Mouse (Mus musculus) urinary bladder, adult 2 months (tissue): Measurements from ENCODE around the gene Trp63. TPM values are rescaled to one million over a fixed set of nuclear protein-coding genes. Genes with fewer than 3 reads are reported as not detected.
"Not testable (repeated sequence)": the region's sequence is repeated elsewhere in the genome, so short reads cannot be mapped to it uniquely, and the experiment has no call there.

ENCODE experiments used
- DNase-seq: peaks from one replicate; pipeline ENCODE4 v3.0.0; 2022; ENCODE audit warnings: low spot score
- polyA plus RNA-seq: library from polyadenylated mRNA; depleted of rRNA; stranded (reverse); fragments of >200 nt; gene quantifications from 2 replicates; pipeline ENCODE4 v1.2.3, GENCODE M21; 2012; rRNA removed

Trp63 gene
- polyA plus RNA-seq = 54.3 and 56.6 TPM in 2 replicates

GRCm38 (mm10) chr16:25683531-25684248 is at the start of gene Trp63:
TSS of gene Trp63 (plus strand) at chr16:25683763.
- no peak for DNase-seq

GRCm38 (mm10) chr16:25644716-25645115 is 38.8 kb upstream of the Trp63 start:
- not testable (repeated sequence) for DNase-seq

- no peak for DNase-seq
These were observed 22.9 kb upstream of the Trp63 start for GRCm38 (mm10) chr16:25660510-25661235.

GRCm38 (mm10) chr16:25663116-25663515 is 20.4 kb upstream of the Trp63 start:
- DNase-seq = no peak

GRCm38 (mm10) chr16:25673861-25674440 is 9.6 kb upstream of the Trp63 start:
- DNase-seq = no peak

GRCm38 (mm10) chr16:25680369-25680768 is 3.2 kb upstream of the Trp63 start:
- no peak for DNase-seq

- DNase-seq = no peak
These were observed 1.0 kb upstream of the Trp63 start for GRCm38 (mm10) chr16:25682533-25682932.

GRCm38 (mm10) chr16:25684572-25684971 is 1.0 kb downstream of the Trp63 start:
- DNase-seq = no peak

GRCm38 (mm10) chr16:25690612-25691011 is 7.0 kb downstream of the Trp63 start:
- no peak for DNase-seq

GRCm38 (mm10) chr16:25701252-25701651 is 17.7 kb downstream of the Trp63 start:
- no peak for DNase-seq

GRCm38 (mm10) chr16:25706260-25706659 is 22.7 kb downstream of the Trp63 start:
- no peak for DNase-seq

- no peak for DNase-seq
These were observed 32.2 kb downstream of the Trp63 start for GRCm38 (mm10) chr16:25715790-25716189.

GRCm38 (mm10) chr16:25723131-25723530 is 39.6 kb downstream of the Trp63 start:
- no peak for DNase-seq

- DNase-seq = no peak
These were observed 43.4 kb downstream of the Trp63 start for GRCm38 (mm10) chr16:25727001-25727400.

GRCm38 (mm10) chr16:25727957-25728506 is 44.5 kb downstream of the Trp63 start:
- no peak for DNase-seq

- no peak for DNase-seq
These were observed 53.3 kb downstream of the Trp63 start for GRCm38 (mm10) chr16:25736912-25737311.

GRCm38 (mm10) chr16:25737623-25738050 is 54.1 kb downstream of the Trp63 start:
- no peak for DNase-seq

GRCm38 (mm10) chr16:25746807-25747206 is 63.2 kb downstream of the Trp63 start:
- DNase-seq = no peak

GRCm38 (mm10) chr16:25751866-25752265 is 68.3 kb downstream of the Trp63 start:
- DNase-seq = no peak

- no peak for DNase-seq
These were observed 74.5 kb downstream of the Trp63 start for GRCm38 (mm10) chr16:25758108-25758507.

GRCm38 (mm10) chr16:25765549-25765948 is 82.0 kb downstream of the Trp63 start:
- no peak for DNase-seq

GRCm38 (mm10) chr16:25774611-25775010 is 91.0 kb downstream of the Trp63 start:
- no peak for DNase-seq
